Mouse (Mus musculus) midbrain, embryonic 12.5 days (tissue): ENCODE results near the gene Pold4. TPM values are rescaled to one million over a fixed set of nuclear protein-coding genes. Genes with fewer than 3 reads are reported as not detected.
A peak's percentile ranks its signal among the peaks of the same experiment; 100 is the strongest.

Source experiments
- ATAC-seq: fragments of 200-750 bp; cut with Nextera tagmentation; 2 replicates; pipeline ENCODE4 v1.8.0; 2017; ENCODE audit warnings: low read depth, moderate TSS enrichment, moderate library complexity; ENCODE audit not compliant: low FRiP score
- H3K27ac ChIP-seq: fragments of 300-500 bp; sonication (generic); replicated peaks from 2 replicates; pipeline ENCODE4 v1.5.1; 2016; ENCODE audit warnings: mild to moderate bottlenecking
- H3K27me3 ChIP-seq: fragments of 300-500 bp; sonication (generic); 2 replicates; pipeline ENCODE4 v1.6.1; 2016; ENCODE audit warnings: mild to moderate bottlenecking
- H3K36me3 ChIP-seq: fragments of 300-500 bp; sonication (generic); 2 replicates; pipeline ENCODE4 v1.6.1; 2016
- H3K4me1 ChIP-seq: fragments of 300-500 bp; sonication (generic); 2 replicates; pipeline ENCODE4 v1.6.1; 2016
- H3K4me2 ChIP-seq: fragments of 300-500 bp; sonication (generic); replicated peaks from 2 replicates; pipeline ENCODE4 v1.6.1; 2016; ENCODE audit warnings: mild to moderate bottlenecking, moderate library complexity
- H3K4me3 ChIP-seq: fragments of 300-500 bp; sonication (generic); 2 replicates; pipeline ENCODE4 v1.5.1; 2016; ENCODE audit warnings: mild to moderate bottlenecking
- H3K9ac ChIP-seq: fragments of 300-500 bp; sonication (generic); replicated peaks from 2 replicates; pipeline ENCODE4 v1.6.1; 2016; ENCODE audit warnings: mild to moderate bottlenecking, moderate library complexity
- H3K9me3 ChIP-seq: fragments of 300-500 bp; sonication (generic); 2 replicates; pipeline ENCODE4 v1.6.1; 2016; ENCODE audit warnings: mild to moderate bottlenecking
- WGBS: fragments of 180-500 bp; shearing (Covaris S2); methylation state at CpG from one replicate; pipeline ENCODE4 v1.1.7; 2016; 5-methylcytosine and 5-hydroxymethylcytosine counted together
- polyA plus RNA-seq: library from polyadenylated mRNA; unstranded; fragments of >200 nt; fragmentation: Nextera tagmentation; extraction: Ambion mirVana; gene quantifications from 2 replicates; pipeline ENCODE4 v1.2.1, GENCODE M21; 2016

Gene Pold4
- polyA plus RNA-seq, 1 experiment from 2014 or later, result 15.2 TPM

DNA sequence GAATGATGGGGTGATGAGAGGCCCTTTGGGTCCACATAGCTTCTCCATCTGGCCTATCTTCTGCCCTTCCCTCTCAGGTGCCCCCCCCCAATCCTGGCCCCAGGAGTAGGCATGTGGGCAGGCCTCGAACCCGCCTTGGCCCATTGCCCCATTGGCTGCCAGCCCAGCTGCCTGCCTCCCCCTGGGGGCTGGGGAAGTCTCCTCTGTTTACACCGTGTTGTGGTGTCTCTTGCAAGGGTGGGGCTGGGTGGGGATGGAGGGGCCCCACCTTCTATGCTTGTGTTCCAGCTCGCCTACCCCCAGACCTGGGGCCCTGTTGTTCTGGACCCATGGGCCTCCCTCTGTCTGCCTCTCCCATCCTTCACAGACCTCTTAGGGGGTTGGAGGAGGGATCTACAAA, 11.3 kb upstream of the Pold4 start:
- H3K36me3 ChIP-seq, result no peaks in the 10 kb centered on the region
- WGBS, result 71% methylated on average over 4 of the region's 4 CpGs
- H3K9ac ChIP-seq, result no peak overlapping the region; the same call in 1 of the 2 replicates
- ATAC-seq, result no peak
- H3K4me2 ChIP-seq, result no peak overlapping the region
- H3K27ac ChIP-seq, result no peak overlapping the region
- no peak overlapping the region for H3K4me3 ChIP-seq
- H3K4me1 ChIP-seq, result peaks cover 20% of the 10 kb centered on the region
- H3K9me3 ChIP-seq, result no peaks in the 10 kb centered on the region
- peaks cover 54% of the 10 kb centered on the region for H3K27me3 ChIP-seq

DNA sequence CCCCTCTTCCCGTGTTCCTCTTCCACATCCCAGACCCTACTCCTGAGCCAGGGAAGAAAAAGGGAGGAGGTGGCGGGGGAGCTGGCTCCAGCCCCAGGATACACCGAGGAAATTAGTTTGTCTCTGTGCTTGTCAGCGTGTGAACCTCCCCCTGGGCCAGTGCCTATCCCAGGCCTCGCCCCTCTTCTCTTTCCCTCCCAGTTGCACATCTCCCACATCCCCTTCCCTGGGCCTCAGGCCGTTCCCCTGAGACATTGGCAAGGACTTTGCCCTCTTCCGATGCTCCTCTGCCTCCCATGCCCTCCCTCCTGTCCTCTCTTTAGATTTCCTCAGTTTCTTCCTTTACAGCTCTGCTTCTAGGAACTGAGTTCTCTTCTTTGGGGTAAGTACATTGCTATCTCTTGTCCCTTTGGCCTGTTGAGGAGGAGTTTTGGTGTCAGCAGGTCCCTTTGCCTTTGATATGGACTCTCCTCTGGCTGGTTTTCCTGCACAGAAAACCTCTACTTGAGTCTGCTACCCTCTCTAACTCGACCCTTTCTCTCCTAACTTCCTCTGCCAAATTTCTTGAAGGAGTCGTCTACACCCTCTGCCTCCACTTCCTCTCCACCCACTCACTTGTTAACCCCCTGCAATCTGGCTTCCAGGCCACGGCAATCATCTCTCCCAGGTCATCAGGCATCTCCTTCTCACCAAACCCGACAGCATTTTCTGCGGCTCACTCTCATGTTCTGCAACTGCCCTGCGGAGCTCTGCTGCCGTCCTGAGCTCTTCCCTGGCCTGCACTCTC, 10.5 kb upstream of the Pold4 start:
- Histone ChIP-seq H3K9ac (no peak overlapping the region; the same call in 1 of the 2 replicates), H3K27ac (no peak overlapping the region), H3K4me2 (no peak overlapping the region), H3K27me3 (peaks cover 50% of the 10 kb centered on the region), H3K4me1 (peaks cover 17% of the 10 kb centered on the region), H3K36me3 (no peaks in the 10 kb centered on the region), H3K4me3 (no peak overlapping the region), H3K9me3 (no peaks in the 10 kb centered on the region)
- no peak for ATAC-seq
- WGBS, result 55% methylated on average over 11 of the region's 14 CpGs

DNA sequence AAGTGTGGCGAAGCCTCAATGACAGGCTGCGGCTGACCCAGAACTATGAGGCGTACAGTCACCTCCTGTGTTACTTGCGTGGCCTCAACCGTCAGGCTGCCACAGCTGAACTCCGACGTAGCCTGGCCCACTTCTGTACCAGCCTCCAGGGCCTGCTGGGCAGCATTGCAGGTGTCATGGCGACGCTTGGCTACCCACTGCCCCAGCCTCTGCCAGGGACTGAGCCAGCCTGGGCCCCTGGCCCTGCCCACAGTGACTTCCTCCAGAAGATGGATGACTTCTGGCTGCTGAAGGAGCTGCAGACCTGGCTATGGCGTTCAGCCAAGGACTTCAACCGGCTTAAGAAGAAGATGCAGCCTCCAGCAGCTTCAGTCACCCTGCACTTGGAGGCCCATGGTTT, 9.5 kb upstream of the Pold4 start:
- Histone ChIP-seq H3K4me2 (no peak overlapping the region), H3K4me3 (no peak overlapping the region), H3K36me3 (no peaks in the 10 kb centered on the region), H3K27ac (no peak overlapping the region), H3K27me3 (peaks cover 46% of the 10 kb centered on the region), H3K9me3 (no peaks in the 10 kb centered on the region), H3K4me1 (peaks cover 11% of the 10 kb centered on the region; the same call in 1 of the 2 replicates), H3K9ac (no peak overlapping the region)
- WGBS, result 85% methylated on average over 11 of the region's 11 CpGs
- ATAC-seq, result no peak

DNA sequence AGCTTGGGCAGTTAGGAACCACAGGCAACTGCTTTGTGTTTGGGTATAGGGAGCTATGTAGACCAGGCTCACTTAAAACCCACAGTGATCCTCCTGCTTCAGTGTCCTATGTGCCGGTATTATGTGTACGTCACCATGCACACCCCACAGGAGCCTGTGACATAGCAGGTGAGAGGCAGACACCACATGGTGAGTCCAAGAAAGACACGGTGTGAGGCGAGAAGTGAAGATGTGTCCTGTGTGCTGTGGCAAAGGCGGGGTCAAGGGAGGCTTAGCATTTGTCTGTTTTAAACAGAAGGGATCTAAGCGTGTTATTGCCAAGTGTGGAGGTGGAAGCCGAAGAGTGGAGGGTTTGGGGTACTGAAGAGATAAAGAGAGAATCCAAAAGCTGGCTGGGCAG, 4.9 kb upstream of the Pold4 start:
- ATAC-seq, result no peak

DNA sequence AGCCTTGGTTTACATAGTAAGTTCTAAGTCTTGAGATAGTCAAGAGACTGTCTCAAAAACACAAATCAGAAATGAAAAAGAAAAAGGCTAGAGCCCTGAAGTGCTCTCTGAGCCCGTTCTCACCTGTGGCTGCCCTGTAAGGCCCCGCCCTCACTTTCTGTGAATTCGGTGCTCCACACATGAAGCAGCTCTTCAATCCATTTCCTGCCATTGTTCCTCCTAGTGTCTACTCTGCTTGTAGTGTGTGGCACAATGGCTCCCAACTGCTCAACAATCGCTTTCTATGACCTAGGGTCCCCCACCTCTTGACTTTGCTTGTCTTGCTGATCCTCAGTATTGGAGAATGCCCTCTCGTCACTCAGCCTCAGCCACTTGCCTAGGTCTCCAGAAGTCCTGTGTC, 4.3 kb upstream of the Pold4 start:
- WGBS, result 76% methylated on average over 5 of the region's 5 CpGs
- Histone ChIP-seq H3K36me3 (no peaks in the 10 kb centered on the region), H3K4me1 (peaks cover 9% of the 10 kb centered on the region), H3K27ac (no peak overlapping the region), H3K9me3 (no peaks in the 10 kb centered on the region), H3K27me3 (peaks cover 40% of the 10 kb centered on the region), H3K4me2 (no peak overlapping the region), H3K9ac (no peak overlapping the region), H3K4me3 (no peak overlapping the region)
- no peak for ATAC-seq

More for the DNA sequence above, 4.9 kb upstream of the Pold4 start:
- no peaks in the 10 kb centered on the region for H3K9me3 ChIP-seq
- H3K27ac ChIP-seq, result no peak overlapping the region
- 84% methylated on average over 7 of the region's 7 CpGs for WGBS
- no peak overlapping the region for H3K9ac ChIP-seq
- H3K27me3 ChIP-seq, result peaks cover 43% of the 10 kb centered on the region
- no peak overlapping the region for H3K4me2 ChIP-seq
- peaks cover 4% of the 10 kb centered on the region for H3K4me1 ChIP-seq
- no peak overlapping the region for H3K4me3 ChIP-seq
- H3K36me3 ChIP-seq, result no peaks in the 10 kb centered on the region

DNA sequence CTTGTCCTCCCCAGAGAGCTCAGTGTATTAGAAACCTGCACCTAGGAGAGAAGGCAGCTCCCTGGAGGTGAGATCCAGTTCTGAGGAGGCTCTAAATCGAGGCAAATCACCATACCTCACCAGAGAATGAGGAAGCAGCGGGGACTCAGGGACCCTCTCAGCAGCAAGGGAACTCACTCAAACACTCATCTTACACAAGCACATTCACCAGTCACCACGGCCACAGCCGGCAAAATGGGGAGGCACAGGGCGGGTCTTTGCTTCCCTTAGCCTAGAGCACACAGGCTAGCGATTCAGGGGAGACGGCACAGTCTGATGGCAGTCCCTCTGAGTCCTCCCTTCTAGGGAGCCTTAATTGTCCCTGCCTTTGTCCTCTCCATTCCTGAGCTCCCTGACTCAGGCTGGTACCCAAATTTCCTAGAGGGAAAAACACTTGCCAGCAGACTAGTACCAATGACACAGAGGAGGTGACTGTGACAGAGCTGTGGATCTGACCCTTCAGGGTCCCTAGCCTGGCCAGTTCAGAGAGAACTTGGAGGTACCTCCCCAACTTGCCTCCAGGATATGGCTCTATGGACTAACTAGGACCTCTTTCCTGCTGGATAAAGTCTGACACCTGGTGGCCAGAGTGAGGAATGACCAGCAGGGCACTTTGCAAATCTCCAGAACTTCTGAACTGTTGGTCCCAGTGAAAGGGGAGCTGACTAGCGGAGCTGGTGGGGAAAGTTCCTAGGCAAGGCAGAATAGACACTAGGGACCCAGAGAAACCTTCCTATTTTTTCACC, 3.6 kb upstream of the Pold4 start:
- ATAC-seq, result no peak
- H3K36me3 ChIP-seq, result no peaks in the 10 kb centered on the region
- no peak overlapping the region for H3K27ac ChIP-seq
- H3K4me1 ChIP-seq, result peaks cover 12% of the 10 kb centered on the region
- no peak overlapping the region for H3K9ac ChIP-seq
- 23% methylated on average over 8 of the region's 8 CpGs for WGBS
- H3K4me2 ChIP-seq, result no peak overlapping the region
- no peak overlapping the region for H3K4me3 ChIP-seq
- H3K9me3 ChIP-seq, result no peaks in the 10 kb centered on the region
- peaks cover 38% of the 10 kb centered on the region for H3K27me3 ChIP-seq

DNA sequence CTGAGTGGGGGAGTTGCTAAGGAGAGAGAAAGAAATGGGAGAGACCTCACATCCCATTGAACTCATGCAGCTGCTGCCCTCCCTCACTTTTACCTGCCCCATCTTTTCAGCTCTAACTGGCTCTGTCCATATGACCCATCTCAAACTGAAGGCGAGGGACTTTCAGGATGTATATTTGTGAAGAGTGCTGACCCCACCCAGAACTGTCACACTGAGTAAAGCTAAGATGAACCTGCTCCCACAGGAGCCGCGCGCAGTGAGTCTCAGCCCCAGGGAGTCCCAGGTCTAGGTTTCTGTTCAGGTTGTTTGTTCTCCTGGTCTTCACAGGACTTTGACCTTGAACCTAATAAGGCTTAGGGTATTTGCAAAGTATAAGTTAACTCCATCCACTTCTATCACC, 2.8 kb upstream of the Pold4 start:
- H3K9me3 ChIP-seq, result no peaks in the 10 kb centered on the region
- whole genome bisulfite sequencing, result 72% methylated on average over 4 of the region's 4 CpGs
- ATAC-seq, result no peak

DNA sequence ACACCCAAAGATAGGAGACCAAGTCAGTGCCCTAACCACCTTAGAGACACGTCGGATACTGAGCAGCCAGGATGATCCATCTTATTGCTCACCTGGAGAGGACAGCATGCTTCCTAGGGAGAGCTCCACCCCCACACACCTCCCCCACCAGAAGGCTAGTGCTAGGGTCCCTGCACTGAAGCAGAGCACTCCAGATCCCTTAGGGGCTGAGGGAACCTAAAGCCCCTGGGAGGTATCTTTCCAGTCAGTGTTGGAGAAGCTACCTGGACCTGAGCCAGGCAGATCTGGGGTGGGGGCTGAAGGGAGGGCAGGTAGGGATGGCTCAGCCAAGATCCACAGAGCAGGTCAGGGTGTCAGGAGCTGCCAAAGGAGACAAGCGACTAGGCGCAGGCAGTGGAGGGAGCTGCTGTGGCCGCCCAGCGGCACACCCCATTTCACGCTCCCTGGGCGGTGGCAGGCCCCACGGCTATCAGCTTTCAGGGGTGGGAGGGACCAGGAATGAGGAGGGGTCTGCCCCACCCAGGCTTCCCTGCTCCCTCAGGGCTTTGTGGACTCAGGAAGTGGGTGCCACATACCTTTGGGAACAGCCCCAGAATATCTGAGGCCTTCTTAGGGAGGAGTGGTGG, 2.1 kb upstream of the Pold4 start:
- Histone ChIP-seq H3K4me1 (peaks cover 12% of the 10 kb centered on the region), H3K4me2 (no peak overlapping the region), H3K9me3 (no peaks in the 10 kb centered on the region), H3K27ac (no peak overlapping the region), H3K36me3 (no peaks in the 10 kb centered on the region), H3K4me3 (no peak overlapping the region), H3K27me3 (peaks cover 47% of the 10 kb centered on the region), H3K9ac (0 out of 2 replicates have a peak overlapping the region, but pooled peaks have one; percentile 7)
- ATAC-seq, result no peak
- WGBS, result 50% methylated on average over 9 of the region's 9 CpGs

More for the DNA sequence above, 2.8 kb upstream of the Pold4 start:
- Histone ChIP-seq H3K4me1 (peaks cover 12% of the 10 kb centered on the region), H3K9ac (no peak overlapping the region), H3K27ac (no peak overlapping the region), H3K27me3 (peaks cover 42% of the 10 kb centered on the region), H3K36me3 (no peaks in the 10 kb centered on the region), H3K4me2 (no peak overlapping the region), H3K4me3 (no peak overlapping the region)

DNA sequence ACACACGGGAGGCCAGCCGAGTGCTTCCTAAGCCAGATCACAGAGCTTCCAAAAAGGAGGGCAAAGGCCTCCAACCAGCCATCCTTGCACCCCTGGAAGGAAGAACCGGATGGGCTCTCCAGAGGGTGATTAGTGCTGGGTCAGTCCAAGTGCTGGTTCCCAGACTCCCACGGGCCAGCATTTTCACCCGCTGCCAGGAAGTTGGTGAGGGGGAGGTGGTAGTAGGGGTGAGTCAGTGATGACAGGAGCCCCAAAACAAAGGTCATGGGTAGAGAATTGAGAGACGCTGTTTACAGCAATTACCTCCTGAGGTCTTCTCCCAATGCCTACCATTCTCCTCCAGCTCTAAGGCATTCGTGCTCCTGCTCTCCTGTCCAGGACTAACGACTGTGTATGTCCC, 1.3 kb upstream of the Pold4 start:
- Histone ChIP-seq H3K9ac (no peak overlapping the region), H3K27me3 (peaks cover 48% of the 10 kb centered on the region), H3K4me2 (no peak overlapping the region), H3K36me3 (no peaks in the 10 kb centered on the region), H3K27ac (no peak overlapping the region), H3K4me1 (peaks cover 12% of the 10 kb centered on the region), H3K4me3 (no peak overlapping the region), H3K9me3 (no peaks in the 10 kb centered on the region)
- 70% methylated on average over 8 of the region's 8 CpGs for WGBS
- ATAC-seq, result no peak

DNA sequence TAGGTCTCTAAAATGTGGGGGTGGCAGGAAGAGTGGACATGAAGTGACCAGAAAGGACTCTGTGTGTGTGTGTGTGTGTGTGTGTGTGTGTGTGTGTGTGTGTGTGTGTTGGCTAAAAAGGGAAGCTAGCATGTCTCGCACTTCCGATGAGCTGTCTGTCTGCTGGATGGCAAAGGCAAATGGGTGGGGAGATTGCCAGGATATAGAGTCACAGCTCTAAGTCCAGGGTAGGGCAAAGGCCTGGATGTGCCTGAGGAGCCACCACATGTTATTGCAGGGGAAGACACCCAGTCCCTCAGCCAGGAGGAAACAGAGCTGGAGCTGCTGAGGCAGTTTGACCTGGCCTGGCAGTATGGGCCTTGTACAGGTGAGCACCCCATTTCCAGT, 480 bp downstream of the Pold4 start:
- no peaks in the 10 kb centered on the region for H3K9me3 ChIP-seq
- 67% methylated on average over 2 of the region's 2 CpGs for WGBS

DNA sequence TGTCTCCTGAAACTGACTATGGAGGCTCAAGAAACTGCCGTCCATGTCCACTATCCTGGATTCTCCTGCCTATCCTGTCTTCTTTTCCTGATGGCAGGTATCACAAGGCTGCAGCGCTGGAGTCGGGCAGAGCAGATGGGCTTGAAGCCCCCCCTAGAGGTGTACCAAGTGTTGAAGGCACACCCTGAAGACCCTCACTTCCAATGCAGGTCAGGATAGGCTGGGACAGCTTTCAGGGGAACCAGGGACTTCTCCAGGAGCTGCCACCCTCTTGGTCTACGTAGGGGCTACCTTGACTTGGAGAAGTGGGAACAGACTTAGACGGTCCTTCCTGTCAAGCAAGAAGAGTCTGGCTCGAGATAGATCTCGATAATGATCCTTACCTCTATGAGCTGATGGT, 952 bp downstream of the Pold4 start:
- ATAC-seq, result no peak

More for the DNA sequence above, 480 bp downstream of the Pold4 start:
- ATAC-seq, result no peak
- H3K4me2 ChIP-seq, result peak overlapping the region; percentile 88
- H3K4me1 ChIP-seq, result peaks cover 12% of the 10 kb centered on the region
- peak overlapping the region; percentile 68 for H3K9ac ChIP-seq
- H3K27ac ChIP-seq, result peak overlapping the region; percentile 60; the same call in 1 of the 2 replicates
- H3K36me3 ChIP-seq, result no peaks in the 10 kb centered on the region
- peak overlapping the region; percentile 60 for H3K4me3 ChIP-seq
- H3K27me3 ChIP-seq, result peaks cover 40% of the 10 kb centered on the region

DNA sequence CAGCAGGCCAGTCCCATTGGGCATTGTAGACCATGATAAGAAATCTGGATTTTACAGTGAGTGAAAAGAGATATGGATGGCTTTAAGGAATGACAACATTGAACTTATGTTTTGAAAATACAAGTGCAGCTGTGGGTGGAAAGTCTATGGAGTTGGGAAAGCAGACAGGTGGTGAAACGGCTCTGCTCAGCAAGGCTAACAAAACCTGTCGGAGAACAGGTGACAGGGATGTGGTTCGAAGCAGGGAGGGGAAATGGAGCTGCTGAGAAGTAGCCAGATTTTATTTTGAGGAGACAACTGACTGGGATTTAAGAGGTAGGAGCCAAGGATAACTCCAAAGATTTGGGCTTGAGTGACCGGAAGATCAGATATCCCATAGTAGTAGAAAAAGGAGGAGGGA, 2.8 kb downstream of the Pold4 start:
- no peak overlapping the region for H3K27ac ChIP-seq
- H3K9me3 ChIP-seq, result no peaks in the 10 kb centered on the region
- no peak overlapping the region for H3K4me3 ChIP-seq
- no peak for ATAC-seq
- no peaks in the 10 kb centered on the region for H3K36me3 ChIP-seq
- peaks cover 26% of the 10 kb centered on the region for H3K27me3 ChIP-seq
- H3K4me1 ChIP-seq, result peaks cover 12% of the 10 kb centered on the region
- H3K9ac ChIP-seq, result no peak overlapping the region
- 80% methylated on average over 4 of the region's 4 CpGs for WGBS
- H3K4me2 ChIP-seq, result no peak overlapping the region

More for the DNA sequence above, 952 bp downstream of the Pold4 start:
- Histone ChIP-seq H3K4me1 (peaks cover 12% of the 10 kb centered on the region), H3K4me3 (no peak overlapping the region), H3K4me2 (peak overlapping the region; percentile 88; the same call in 1 of the 2 replicates), H3K27me3 (peaks cover 42% of the 10 kb centered on the region), H3K27ac (no peak overlapping the region), H3K9me3 (no peaks in the 10 kb centered on the region), H3K9ac (0 out of 2 replicates have a peak overlapping the region, but pooled peaks have one; percentile 68), H3K36me3 (no peaks in the 10 kb centered on the region)
- 81% methylated on average over 7 of the region's 7 CpGs for WGBS
